Mouse (Mus musculus) adipocyte (in vitro differentiated cells): ENCODE results near the gene Slc12a5.

Source experiments
- DNase-seq: peaks from one replicate; pipeline ENCODE4 v3.0.0-alpha.2; 2016; ENCODE audit warnings: low spot score

Gene Slc12a5

GRCm38 (mm10) chr2:165033306-165033705 lies 72.7 kb downstream of the Slc12a5 start:
- peak; percentile 16 for DNase-seq

DNA sequence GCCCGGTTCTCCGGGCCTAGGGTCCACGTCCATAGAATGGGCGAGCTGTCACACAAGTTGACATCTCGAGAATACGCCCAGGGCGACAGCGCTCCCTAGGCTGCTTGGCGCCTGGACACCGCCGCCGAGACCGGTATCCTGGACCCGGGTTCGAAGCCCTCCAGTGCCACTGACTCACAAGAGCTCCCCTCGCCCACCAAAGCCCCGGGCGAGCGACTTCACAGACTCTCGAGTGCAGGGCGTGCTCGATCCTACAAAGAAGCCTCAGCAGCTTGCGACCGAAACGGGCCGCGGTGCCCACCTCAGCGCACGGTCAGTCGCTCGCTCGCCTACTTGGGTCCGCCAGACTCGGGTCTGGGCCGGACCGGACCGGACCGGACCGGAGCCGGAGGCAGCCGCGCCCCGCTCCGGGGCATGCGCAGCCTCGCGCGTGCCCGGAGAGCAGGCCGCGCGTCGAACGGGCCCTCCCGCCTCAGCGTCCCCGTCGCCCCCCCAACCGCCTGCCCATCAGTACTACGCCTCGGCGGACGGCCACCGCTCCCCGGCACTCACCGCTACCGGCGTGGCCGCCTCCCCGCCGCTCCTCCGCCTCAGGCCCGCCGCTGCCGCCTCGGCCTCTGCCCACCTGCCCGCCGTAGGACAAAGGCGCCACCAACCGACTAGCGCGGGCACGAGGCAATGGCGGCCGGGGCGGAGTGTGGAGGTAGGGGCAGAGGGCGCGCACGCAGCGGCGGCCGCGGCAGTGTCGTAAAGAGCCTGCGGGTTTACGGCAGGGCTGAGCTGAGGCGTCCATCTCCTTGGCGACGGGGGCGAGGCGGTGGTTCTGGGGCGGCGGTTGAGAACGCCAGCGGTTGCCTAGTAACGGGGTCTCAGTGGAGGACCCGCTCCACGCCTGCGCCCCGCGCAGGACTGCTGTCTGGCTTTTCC lies 73.8 kb downstream of the Slc12a5 start, which contains the start of gene Ncoa5:
Gene Ncoa5, minus strand, starts transcription at position 737 of the 927 bp plus-strand sequence.
- peak; percentile 95 for DNase-seq

- DNase-seq, result no peak
These were observed 74.4 kb downstream of the Slc12a5 start for GRCm38 (mm10) chr2:165035058-165035431.

- no peak for DNase-seq
These were observed 76.8 kb downstream of the Slc12a5 start for GRCm38 (mm10) chr2:165037415-165037814.

GRCm38 (mm10) chr2:165042126-165042525 lies 81.5 kb downstream of the Slc12a5 start:
- no peak for DNase-seq

GRCm38 (mm10) chr2:165043090-165043636 lies 82.6 kb downstream of the Slc12a5 start:
- no peak for DNase-seq

GRCm38 (mm10) chr2:165043729-165044128 lies 83.1 kb downstream of the Slc12a5 start:
- DNase-seq, result no peak

GRCm38 (mm10) chr2:165049044-165049443 lies 88.4 kb downstream of the Slc12a5 start:
- no peak for DNase-seq
